Mouse (Mus musculus): ENCODE measurements around the gene Etnk1. TPM values are rescaled to one million over a fixed set of nuclear protein-coding genes. Genes with fewer than 3 reads are reported as not detected.
"Not testable (repeated sequence)": the region's sequence is repeated elsewhere in the genome, so short reads cannot be mapped to it uniquely, and the experiment has no call there.

Etnk1 gene
- polyA plus RNA-seq, 1 experiment, result 6.6 TPM

DNA sequence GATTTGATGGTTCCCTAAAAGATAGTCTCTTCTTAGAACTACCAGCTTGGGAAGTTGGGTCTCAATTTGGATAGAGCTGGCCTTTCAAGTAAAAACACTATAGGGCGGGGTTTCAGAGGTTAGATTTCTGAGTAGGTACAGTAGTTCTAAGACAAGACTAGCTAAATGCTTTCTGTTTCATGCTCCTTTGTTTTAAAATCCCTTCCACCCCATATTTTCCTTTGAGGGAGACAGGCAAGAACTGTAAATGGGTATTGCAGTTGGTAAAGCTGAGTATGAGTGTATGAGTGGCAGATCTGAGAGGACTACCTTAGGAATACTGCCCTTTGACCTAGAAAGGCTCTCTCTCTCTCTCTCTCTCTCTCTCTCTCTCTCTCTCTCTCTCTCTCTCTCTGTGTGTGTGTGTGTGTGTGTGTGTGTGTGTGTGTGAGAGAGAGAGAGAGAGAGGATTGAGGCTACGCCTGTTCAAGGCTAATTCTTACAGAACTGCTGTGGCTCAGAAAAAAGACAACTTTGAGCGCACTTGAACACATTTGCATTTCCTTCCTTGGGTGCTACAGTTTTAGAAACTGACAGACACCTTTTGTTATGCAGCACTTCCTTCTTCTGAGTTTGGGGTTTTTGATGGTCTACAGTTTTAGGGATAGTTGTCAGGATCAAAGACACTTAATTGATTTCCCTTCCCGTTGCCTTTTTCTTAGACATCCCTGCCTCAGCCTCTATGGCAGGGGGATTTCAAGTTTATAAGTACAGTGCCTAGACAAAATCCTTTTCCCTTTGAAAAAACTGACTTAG, 3.3 kb downstream of the Etnk1 start:
- Histone ChIP-seq H3ac (ENCODE audit: control insufficient read depth, insufficient read length) (no peak overlapping the region), H3K79me2 (ENCODE audit: control insufficient read depth, insufficient read depth) (peaks cover 68% of the 10 kb centered on the region), H3K4me3 (no peak overlapping the region), H3K4me2 (ENCODE audit: low read depth) (no peak overlapping the region), H3K36me3 (ENCODE audit: control insufficient read depth, insufficient read depth) (peaks cover 7% of the 10 kb centered on the region), H3K27me3 (ENCODE audit: control insufficient read depth, insufficient read depth, insufficient read length) (no peaks in the 10 kb centered on the region)
- TF ChIP-seq TCF3 (IDR thresholded peaks at IDR 0.05; ENCODE audit: insufficient read length, low read depth) (no peak), TCF12 (IDR thresholded peaks at IDR 0.05; ENCODE audit: insufficient read depth, poor library complexity, severe bottlenecking) (no peak), MAX (IDR thresholded peaks at IDR 0.05; ENCODE audit: low read depth) (no peak), MYOG (IDR thresholded peaks at IDR 0.05; ENCODE audit: control insufficient read depth in 1 of 3, insufficient read depth in 1 of 3, insufficient read length in 2 of 3, low read depth in 2 of 3) (no peak), POLR2A (IDR thresholded peaks at IDR 0.05; ENCODE audit: insufficient read length, low read depth) (no peak), SRF (IDR thresholded peaks at IDR 0.05; ENCODE audit: control insufficient read depth, insufficient read length, low read depth) (no peak), E2F4 (IDR thresholded peaks at IDR 0.05; ENCODE audit: insufficient read depth) (no peak), REST (IDR thresholded peaks at IDR 0.05; ENCODE audit: insufficient read depth, insufficient read length) (no peak), MYOD1 (IDR thresholded peaks at IDR 0.05; ENCODE audit: control insufficient read depth in 1 of 3, insufficient read length in 2 of 3, low read depth in 2 of 3) (no peak), CEBPB (IDR thresholded peaks at IDR 0.05; ENCODE audit: insufficient read depth, poor library complexity, severe bottlenecking) (no peak), POLR2AphosphoS2 (IDR thresholded peaks at IDR 0.05; ENCODE audit: insufficient read length, low read depth) (no peak)

DNA sequence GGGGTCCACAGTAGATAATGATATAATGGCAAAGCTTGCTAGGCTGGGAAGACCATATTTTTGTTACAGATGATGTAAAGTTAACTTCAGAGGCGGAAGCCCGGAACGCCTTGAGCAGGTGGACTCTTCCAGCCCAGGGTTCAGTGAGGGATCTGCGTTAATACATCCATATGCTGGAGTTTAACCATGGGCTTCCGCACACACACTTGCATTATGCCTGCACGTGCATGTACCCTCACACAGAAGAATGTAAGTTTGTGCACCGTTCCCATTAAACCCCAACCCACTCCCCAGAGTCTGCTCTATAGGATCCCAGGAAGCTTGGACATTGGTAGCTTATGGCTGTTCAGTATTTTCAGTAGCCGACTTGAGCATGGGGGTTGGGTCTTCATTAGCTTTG, 4.0 kb downstream of the Etnk1 start:
- H3K27me3 ChIP-seq (ENCODE audit: control insufficient read depth, insufficient read depth, insufficient read length), result no peaks in the 10 kb centered on the region
- TF ChIP-seq REST (IDR thresholded peaks at IDR 0.05; ENCODE audit: insufficient read depth, insufficient read length) (no peak), USF1 (IDR thresholded peaks at IDR 0.05; ENCODE audit: low read depth) (no peak), MYOG (IDR thresholded peaks at IDR 0.05; ENCODE audit: control insufficient read depth in 1 of 3, insufficient read depth in 1 of 3, insufficient read length in 2 of 3, low read depth in 2 of 3) (no peak), E2F4 (IDR thresholded peaks at IDR 0.05; ENCODE audit: insufficient read depth) (no peak), SRF (IDR thresholded peaks at IDR 0.05; ENCODE audit: control insufficient read depth, insufficient read length, low read depth) (no peak), POLR2AphosphoS2 (IDR thresholded peaks at IDR 0.05; ENCODE audit: insufficient read length, low read depth) (no peak), POLR2A (IDR thresholded peaks at IDR 0.05; ENCODE audit: insufficient read length, low read depth) (no peak), TCF3 (IDR thresholded peaks at IDR 0.05; ENCODE audit: insufficient read length, low read depth) (no peak), CEBPB (IDR thresholded peaks at IDR 0.05; ENCODE audit: insufficient read depth, poor library complexity, severe bottlenecking) (no peak), MAX (IDR thresholded peaks at IDR 0.05; ENCODE audit: low read depth) (no peak), MYOD1 (IDR thresholded peaks at IDR 0.05; ENCODE audit: control insufficient read depth in 1 of 3, insufficient read length in 2 of 3, low read depth in 2 of 3) (no peak), TCF12 (IDR thresholded peaks at IDR 0.05; ENCODE audit: insufficient read depth, poor library complexity, severe bottlenecking) (no peak)
- peaks cover 7% of the 10 kb centered on the region for H3K36me3 ChIP-seq (ENCODE audit: control insufficient read depth, insufficient read depth)
- H3ac ChIP-seq (ENCODE audit: control insufficient read depth, insufficient read length), result no peak overlapping the region
- H3K4me3 ChIP-seq, result no peak overlapping the region
- peaks cover 74% of the 10 kb centered on the region for H3K79me2 ChIP-seq (ENCODE audit: control insufficient read depth, insufficient read depth)
- H3K4me2 ChIP-seq (ENCODE audit: low read depth), result no peak overlapping the region

DNA sequence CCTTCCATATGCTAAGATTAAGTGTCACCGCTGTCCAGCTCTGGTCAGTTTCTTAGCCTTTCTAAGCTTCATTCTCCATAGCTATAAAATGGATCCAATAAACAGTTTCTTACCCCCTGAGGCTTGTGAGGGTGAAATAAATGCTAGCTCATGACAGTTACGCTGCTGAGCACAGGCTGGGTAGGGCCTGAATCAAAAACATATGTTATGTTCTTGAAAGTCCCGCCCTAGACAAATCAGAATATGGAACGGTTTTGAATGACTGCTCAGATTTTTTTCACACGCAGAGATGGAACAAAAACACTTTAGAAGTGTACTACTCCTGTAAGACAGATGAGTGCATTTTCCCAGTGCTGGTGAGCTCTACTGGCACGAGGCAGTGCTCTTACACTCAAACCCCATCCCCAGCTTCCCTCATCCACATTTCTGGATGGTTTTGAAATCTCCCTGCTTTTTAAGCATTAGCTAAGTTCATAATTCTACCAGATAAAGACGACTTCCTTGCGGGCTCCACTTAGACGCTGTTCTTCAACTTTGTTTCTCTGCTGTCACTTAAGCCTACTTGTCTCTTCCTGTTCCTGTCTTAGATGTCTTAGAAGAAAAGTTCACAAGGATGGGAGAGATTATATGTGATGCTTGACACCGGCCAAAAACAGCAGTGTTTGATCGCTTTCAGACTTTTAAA, 4.9 kb downstream of the Etnk1 start:
- TF ChIP-seq TCF3 (IDR thresholded peaks at IDR 0.05; ENCODE audit: insufficient read length, low read depth) (no peak), E2F4 (IDR thresholded peaks at IDR 0.05; ENCODE audit: insufficient read depth) (no peak), MYOD1 (IDR thresholded peaks at IDR 0.05; ENCODE audit: control insufficient read depth in 1 of 3, insufficient read length in 2 of 3, low read depth in 2 of 3) (no peak), CEBPB (IDR thresholded peaks at IDR 0.05; ENCODE audit: insufficient read depth, poor library complexity, severe bottlenecking) (no peak), TCF12 (IDR thresholded peaks at IDR 0.05; ENCODE audit: insufficient read depth, poor library complexity, severe bottlenecking) (no peak), POLR2A (IDR thresholded peaks at IDR 0.05; ENCODE audit: insufficient read length, low read depth) (no peak), MYOG (IDR thresholded peaks at IDR 0.05; ENCODE audit: control insufficient read depth in 1 of 3, insufficient read depth in 1 of 3, insufficient read length in 2 of 3, low read depth in 2 of 3) (no peak), USF1 (IDR thresholded peaks at IDR 0.05; ENCODE audit: low read depth) (no peak), SRF (IDR thresholded peaks at IDR 0.05; ENCODE audit: control insufficient read depth, insufficient read length, low read depth) (no peak), MAX (IDR thresholded peaks at IDR 0.05; ENCODE audit: low read depth) (no peak), REST (IDR thresholded peaks at IDR 0.05; ENCODE audit: insufficient read depth, insufficient read length) (no peak)
- no peak overlapping the region for H3K4me2 ChIP-seq (ENCODE audit: low read depth)
- no peaks in the 10 kb centered on the region for H3K27me3 ChIP-seq (ENCODE audit: control insufficient read depth, insufficient read depth, insufficient read length)
- H3K36me3 ChIP-seq (ENCODE audit: control insufficient read depth, insufficient read depth), result peaks cover 7% of the 10 kb centered on the region
- H3K4me3 ChIP-seq, result no peak overlapping the region
- H3ac ChIP-seq (ENCODE audit: control insufficient read depth, insufficient read length), result no peak overlapping the region
- H3K79me2 ChIP-seq (ENCODE audit: control insufficient read depth, insufficient read depth), result peaks cover 82% of the 10 kb centered on the region

DNA sequence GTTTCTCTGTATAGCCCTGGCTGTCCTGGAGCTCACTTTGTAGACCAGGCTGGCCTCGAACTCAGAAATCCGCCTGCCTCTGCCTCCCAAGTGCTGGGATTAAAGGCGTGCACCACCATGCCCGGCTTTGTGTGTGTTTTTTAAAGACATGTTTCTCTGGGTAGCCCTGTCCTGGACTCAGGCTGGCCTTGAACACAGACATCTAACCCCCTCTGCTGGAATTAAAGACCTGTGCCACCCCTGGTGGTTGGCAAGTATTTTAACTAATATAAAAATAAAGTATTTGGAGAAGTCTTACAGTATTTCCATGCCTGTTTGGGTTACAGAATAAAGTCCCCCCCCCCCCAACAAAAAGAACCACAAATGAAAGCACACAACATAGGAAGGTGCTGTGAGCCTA, 5.7 kb downstream of the Etnk1 start:
- not testable (repeated sequence) for H3K4me3 ChIP-seq; H3K36me3 ChIP-seq (ENCODE audit: control insufficient read depth, insufficient read depth); H3K4me2 ChIP-seq (ENCODE audit: low read depth); H3K27me3 ChIP-seq (ENCODE audit: control insufficient read depth, insufficient read depth, insufficient read length); H3ac ChIP-seq (ENCODE audit: control insufficient read depth, insufficient read length)
- peaks cover 87% of the 10 kb centered on the region for H3K79me2 ChIP-seq (ENCODE audit: control insufficient read depth, insufficient read depth)
